Mouse (Mus musculus) NIH3T3 (cell line): ENCODE measurements at regions not wholly inside any gene's neighbourhood (a gene's known extent, or its start where the extent isn't known, plus 50 kb on each side); places are given as distances from the start of the nearest gene placed in this dataset.

Experiments
- DNase-seq: peaks from one replicate; pipeline ENCODE4 v3.0.0-alpha.2; 2012; ENCODE audit warnings: low read depth

DNA sequence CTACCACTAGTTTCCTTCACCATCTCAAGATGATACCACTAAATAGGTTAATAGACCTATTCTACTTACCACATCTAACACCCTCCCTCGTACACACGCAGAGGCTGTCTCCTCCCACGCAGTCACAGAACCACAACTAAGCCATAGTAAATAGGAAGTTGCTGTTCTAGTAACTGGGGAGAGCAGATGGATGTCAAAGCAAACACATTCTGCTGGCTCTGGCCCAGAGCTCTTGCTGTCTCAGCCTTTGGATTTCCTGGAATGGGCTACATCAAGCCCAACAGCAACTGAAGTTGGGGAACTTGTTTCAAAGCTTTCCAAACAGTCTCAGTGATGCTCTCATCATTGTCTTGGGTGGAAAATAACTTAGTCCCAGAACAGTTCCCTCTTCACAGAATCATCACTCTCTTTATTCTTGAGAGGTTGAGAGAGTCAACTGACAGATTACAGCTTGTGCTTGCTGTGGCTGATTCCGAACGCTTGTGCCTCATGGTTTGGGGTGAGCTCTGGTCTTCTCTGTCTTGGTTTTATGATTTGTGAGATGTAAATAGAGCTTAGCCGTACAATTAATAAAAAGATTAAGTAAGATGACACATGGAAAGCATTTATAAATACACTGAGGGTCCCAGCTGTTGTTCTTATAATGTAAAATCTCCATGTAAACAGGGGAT lies 538.5 kb upstream of the Klf4 start:
- DNase-seq = peak; percentile 62

GRCm38 (mm10) chr4:56068859-56069258 lies 536.6 kb upstream of the Klf4 start:
- no peak for DNase-seq

DNA sequence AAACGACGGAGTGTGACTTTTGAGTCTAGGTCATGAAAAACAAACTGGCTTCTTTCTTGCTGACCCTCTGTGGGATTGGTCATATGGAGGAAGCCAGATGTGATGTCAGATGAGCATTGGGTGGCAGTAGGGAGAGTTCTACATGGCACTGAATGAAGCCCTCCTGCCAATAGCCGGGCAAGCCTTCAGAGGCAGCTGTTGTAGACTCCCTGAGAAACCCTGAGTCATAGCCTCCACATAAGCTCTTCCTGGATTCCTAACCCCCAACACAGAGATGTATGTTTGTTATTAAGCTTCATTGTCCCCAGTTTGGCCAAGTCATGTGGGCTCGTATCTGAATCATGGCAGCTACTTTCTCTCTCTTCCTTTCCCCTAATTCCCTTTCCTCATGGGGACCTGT lies 532.4 kb upstream of the Klf4 start:
- peak; percentile 68 for DNase-seq

DNA sequence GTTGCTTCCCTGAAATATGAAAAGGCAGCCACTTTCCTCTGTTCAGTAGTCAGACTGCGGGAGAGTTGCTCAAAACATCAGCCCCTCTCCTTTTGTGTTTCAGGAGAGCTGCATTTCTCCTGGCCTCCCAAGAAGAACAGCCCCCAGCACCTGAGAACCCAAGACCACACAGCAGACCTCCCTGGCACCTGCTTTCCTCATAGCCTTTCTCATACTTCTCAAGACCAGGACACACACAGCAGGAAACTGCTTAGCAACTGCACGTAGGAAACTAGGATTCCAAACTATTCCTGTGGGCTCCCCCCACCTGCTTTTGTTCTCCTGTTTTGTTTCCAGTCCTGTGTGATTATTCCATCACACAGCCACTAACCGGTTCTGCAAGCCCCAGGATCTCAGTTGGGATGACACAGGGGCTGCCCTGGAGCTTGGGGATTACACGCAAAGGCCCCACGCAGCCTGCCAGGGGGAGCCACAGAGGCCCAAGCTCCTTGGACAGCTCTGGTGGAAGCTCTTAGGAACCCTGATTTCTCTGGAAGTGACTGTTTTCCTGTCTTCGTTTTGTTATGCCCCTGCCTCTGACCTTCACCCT lies 519.6 kb upstream of the Klf4 start:
- peak; percentile 44 for DNase-seq

DNA sequence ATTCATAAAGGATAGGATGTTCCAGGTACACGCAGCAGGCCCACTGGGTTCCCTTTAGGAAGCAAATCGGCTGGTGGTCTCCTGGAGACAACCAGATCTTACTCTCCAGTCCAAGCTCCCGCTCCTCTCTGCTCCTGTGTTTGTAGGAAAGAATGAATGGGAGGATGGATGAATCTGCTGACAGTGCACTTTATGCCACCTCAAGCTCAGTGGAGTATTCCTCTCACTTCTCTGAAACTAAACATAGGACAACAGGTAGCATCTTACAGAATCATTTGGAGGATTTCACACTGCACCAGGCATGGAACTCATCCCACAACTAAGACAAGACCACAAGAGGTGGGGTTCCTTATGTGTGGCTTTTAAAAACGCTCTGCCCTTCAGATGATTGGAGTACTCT lies 507.1 kb upstream of the Klf4 start:
- DNase-seq = no peak

DNA sequence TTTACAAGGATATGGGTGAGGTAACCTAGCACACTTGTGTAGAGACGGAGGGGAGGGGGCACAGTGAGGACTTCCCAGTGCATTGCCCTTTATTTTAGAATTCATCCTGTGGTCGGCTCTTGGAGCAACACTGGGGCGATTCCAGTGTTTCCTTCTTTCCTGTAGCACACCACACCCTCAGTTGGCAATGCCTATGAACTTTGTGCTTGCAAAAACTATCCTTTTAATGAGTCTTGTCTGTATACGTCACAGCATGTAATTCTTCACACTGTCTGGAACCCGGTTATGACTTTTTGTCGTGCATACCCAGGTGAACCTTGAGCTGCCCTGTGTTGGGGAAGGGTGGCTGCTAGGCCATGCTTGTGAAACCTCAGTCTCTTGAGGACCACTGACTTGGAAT lies 504.1 kb upstream of the Klf4 start:
- DNase-seq = no peak

- no peak for DNase-seq
Observed at GRCm38 (mm10) chr4:56035543-56035942, 503.3 kb upstream of the Klf4 start.

GRCm38 (mm10) chr4:56028441-56028840 lies 496.2 kb upstream of the Klf4 start:
- no peak for DNase-seq

DNA sequence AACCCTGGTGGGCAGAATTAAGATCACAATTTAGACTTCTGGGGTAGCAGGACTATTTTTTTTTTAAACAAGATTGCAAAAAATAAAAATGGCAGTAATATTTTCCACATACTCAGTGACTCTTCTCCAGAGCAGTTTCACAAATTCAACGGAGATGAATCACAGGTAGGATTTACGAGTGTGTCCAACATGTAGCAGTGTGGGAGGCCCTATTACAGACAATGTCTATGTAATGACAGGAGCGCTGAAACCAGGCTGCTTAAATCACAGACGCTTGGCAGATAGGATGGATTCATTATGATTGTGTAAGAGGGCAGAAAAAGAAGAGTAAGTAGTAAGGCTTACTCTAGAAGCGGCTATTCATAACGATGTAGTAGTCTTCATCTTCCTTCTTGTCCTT lies 495.0 kb upstream of the Klf4 start:
- DNase-seq = peak; percentile 68

- no peak for DNase-seq
Observed at GRCm38 (mm10) chr4:56024478-56024877, 492.2 kb upstream of the Klf4 start.

DNA sequence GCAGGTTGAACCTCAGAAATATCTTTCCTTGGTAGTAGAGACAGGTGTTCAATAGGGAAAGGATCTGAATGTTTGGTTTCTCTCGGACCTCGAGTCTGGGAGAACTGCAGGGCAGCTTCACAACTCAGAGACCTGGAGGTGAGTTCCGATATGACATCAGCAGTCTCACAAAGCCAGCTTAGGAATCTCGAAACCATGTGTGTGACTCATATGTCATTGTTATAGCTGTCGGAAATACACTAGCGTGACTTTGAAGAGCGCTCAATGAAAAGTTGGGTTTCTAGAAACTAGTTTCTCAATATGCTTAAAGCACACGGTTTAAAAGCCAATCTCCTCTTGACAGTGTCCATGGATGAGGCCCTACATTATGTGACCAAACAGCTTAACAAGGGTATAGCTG lies 485.9 kb upstream of the Klf4 start:
- no peak for DNase-seq

GRCm38 (mm10) chr4:56015481-56015880 lies 483.2 kb upstream of the Klf4 start:
- DNase-seq = no peak

DNA sequence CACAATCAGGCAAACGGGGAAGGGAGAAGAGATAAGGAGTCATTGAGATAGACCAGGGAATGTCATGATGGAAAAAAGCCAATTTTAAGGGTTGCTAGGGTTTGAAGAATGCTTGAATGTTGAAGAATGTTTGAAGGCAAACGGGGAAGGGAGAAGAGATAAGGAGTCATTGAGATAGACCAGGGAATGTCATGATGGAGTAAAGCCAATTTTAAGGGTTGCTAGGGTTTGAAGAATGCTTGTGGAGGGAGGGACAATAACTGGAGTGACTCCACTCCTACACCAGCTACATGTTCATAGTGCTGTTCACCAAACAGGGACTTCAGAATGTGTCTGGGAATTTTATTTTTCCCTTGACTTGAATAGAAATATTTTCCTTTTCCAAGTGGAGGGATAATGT lies 476.0 kb upstream of the Klf4 start:
- no peak for DNase-seq

GRCm38 (mm10) chr4:56004227-56004626 lies 472.0 kb upstream of the Klf4 start:
- DNase-seq = peak; percentile 53

DNA sequence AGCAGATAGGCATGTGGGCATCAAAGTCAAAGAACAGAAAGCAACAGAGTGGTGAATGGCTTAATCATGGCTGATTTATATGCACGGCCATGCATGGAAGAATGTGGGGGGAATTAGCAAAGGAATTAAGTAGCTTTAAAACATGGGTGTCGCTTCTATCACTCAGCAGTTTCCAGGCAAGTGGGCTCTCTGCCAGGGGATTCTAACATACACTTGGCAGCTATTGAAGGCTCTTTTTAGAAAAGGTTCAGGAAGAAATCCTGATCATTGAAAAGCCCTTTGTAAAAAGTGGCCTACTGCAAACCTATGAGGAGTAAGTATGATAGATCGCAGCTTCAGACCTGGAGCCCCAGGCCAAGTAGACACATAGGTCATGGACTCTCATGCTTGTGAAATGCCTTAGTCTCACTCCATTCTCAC lies 469.1 kb upstream of the Klf4 start:
- peak; percentile 67 for DNase-seq

GRCm38 (mm10) chr4:55984026-55984425 lies 451.8 kb upstream of the Klf4 start:
- DNase-seq = no peak

DNA sequence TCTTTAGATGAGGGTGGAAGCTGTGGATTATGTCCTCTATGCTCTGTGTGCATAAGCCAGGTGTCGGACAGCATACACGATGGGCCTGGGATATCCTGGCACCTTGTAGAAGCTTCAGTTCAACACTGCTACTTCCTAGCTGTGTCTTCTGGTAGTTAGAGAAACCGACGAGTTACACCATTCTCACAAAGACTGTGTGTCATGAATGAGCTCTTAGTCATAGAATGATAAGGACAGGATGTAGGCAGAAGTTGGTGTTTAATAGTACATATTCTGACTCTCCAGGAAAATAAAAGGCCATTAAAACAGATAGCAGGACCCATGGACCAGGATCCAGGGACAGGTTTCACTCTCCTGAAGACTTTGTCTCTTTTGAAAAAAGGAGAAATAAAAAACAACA lies 446.3 kb upstream of the Klf4 start:
- DNase-seq = no peak

GRCm38 (mm10) chr4:55976265-55976664 lies 444.0 kb upstream of the Klf4 start:
- no peak for DNase-seq

- DNase-seq = peak; percentile 69
Observed at GRCm38 (mm10) chr4:55973706-55974105, 441.4 kb upstream of the Klf4 start.

- DNase-seq = no peak
Observed at GRCm38 (mm10) chr4:55972235-55972819, 440.1 kb upstream of the Klf4 start.

GRCm38 (mm10) chr4:55960063-55960462 lies 427.8 kb upstream of the Klf4 start:
- DNase-seq = peak; percentile 62

GRCm38 (mm10) chr4:55953701-55954100 lies 421.4 kb upstream of the Klf4 start:
- no peak for DNase-seq

- DNase-seq = no peak
Observed at GRCm38 (mm10) chr4:55952220-55952619, 420.0 kb upstream of the Klf4 start.

DNA sequence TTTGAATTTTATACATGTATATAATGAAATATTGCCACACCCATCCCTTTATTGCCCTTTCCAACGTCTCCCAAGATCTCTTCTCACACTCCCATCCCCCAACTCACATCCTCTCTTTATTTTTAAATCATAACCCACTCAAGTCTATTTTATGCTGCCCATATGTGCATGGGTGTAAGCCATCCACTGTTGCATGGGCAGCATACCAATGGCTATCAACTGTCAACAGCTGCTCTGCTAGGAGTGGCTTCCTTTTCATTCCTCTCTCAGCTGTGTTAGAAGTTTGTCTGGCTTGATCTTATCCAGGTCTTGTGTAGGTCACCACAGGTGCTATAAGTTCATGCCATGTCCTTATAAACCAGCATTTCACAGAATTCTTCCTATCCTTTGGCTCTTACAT lies 409.2 kb upstream of the Klf4 start:
- no peak for DNase-seq
